Comparison of ENCODE assay signal across 18 mouse cellular contexts in genomic region chr9:95331275-95331674, GRCm38 (mm10).
DNase-seq lines count a peak whose midpoint lies in the region; ATAC-seq lines count a peak whose summit lies in the region.
"Had no signal": no experiment of that assay in that cellular context is flagged by ENCODE, and none has a peak within 500 bp of the region (broad histone marks: within the 10 kb centered on the region; RNA-seq: fewer than 3 reads in every experiment).

No protein-coding gene starts in this region.

- DNase-seq in 3T3-L1 (ENCODE audit: low read depth, low spot score): peak; percentile 47
- peak; percentile 74 for DNase-seq in 416B (ENCODE audit: low read depth)
- no peak for DNase-seq in heart, postnatal 4 days
- no peak for DNase-seq in layer of hippocampus, adult 8-10 months (ENCODE audit: low spot score in 2 of 2)
- no peak for DNase-seq in adrenal gland, postnatal 14 days
- DNase-seq: adrenal gland, adult 8-10 months; adrenal gland, postnatal 25 days; cerebellum, adult 11 months; cerebellum, adult 18-20 months; cerebellum, adult 9-10 months; cerebellum, postnatal 10 days; cerebellum, postnatal 25 days; embryo, embryonic 11 days had no signal

- peak; percentile 51 for ATAC-seq in common myeloid progenitor, adult 5-6 weeks (replicated peaks; ENCODE audit: low read depth, poor library complexity, severe bottlenecking)
- ATAC-seq: activated CD4-positive, CD25-positive, alpha-beta regulatory T cell, adult 4 months; forebrain, embryonic 14.5 days; forebrain, embryonic 16.5 days; Patski had no signal

Comparison
In these comparisons a context has a peak if more than half of its experiments do, and no peak if none do; other contexts are left out.
1. DNase-seq: peak in 3T3-L1 (single experiment) and 416B (single experiment); none in heart, postnatal 4 days (single experiment), layer of hippocampus, adult 8-10 months (0 of 2) and adrenal gland, postnatal 14 days (single experiment).